Mouse (Mus musculus) urinary bladder, postnatal 10 days (tissue): Measurements from ENCODE around the gene Srd5a1.
"Not testable (repeated sequence)": the region's sequence is repeated elsewhere in the genome, so short reads cannot be mapped to it uniquely, and the experiment has no call there.

Experiments used
- DNase-seq: peaks from one replicate; pipeline ENCODE4 v3.0.0; 2022; ENCODE audit warnings: low spot score

Gene Srd5a1

GRCm38 (mm10) chr13:69623843-69624242, 12.6 kb upstream of the Srd5a1 start:
- no peak for DNase-seq

- no peak for DNase-seq
Measured at GRCm38 (mm10) chr13:69616716-69617115, 5.5 kb upstream of the Srd5a1 start.

GRCm38 (mm10) chr13:69612175-69612544, 918 bp upstream of the Srd5a1 start:
- DNase-seq = no peak

- no peak for DNase-seq
Measured at GRCm38 (mm10) chr13:69610751-69611397, 368 bp downstream of the Srd5a1 start.

GRCm38 (mm10) chr13:69608734-69609133, 2.5 kb downstream of the Srd5a1 start:
- DNase-seq = no peak

- no peak for DNase-seq
Measured at GRCm38 (mm10) chr13:69604670-69605069, 6.6 kb downstream of the Srd5a1 start.

- no peak for DNase-seq
Measured at GRCm38 (mm10) chr13:69601321-69601720, 9.9 kb downstream of the Srd5a1 start.

- DNase-seq = not testable (repeated sequence)
Measured at GRCm38 (mm10) chr13:69600863-69601262, 10.4 kb downstream of the Srd5a1 start.

GRCm38 (mm10) chr13:69598867-69599266, 12.4 kb downstream of the Srd5a1 start:
- DNase-seq = no peak

GRCm38 (mm10) chr13:69596515-69596914, 14.7 kb downstream of the Srd5a1 start:
- no peak for DNase-seq

- DNase-seq = no peak
Measured at GRCm38 (mm10) chr13:69595911-69596310, 15.3 kb downstream of the Srd5a1 start.

- DNase-seq = no peak
Measured at GRCm38 (mm10) chr13:69594577-69595256, 16.5 kb downstream of the Srd5a1 start.

- no peak for DNase-seq
Measured at GRCm38 (mm10) chr13:69593453-69593852, 17.8 kb downstream of the Srd5a1 start.

GRCm38 (mm10) chr13:69592226-69592625, 19.0 kb downstream of the Srd5a1 start:
- DNase-seq = no peak

GRCm38 (mm10) chr13:69591338-69591737, 19.9 kb downstream of the Srd5a1 start:
- no peak for DNase-seq

GRCm38 (mm10) chr13:69588263-69588662, 23.0 kb downstream of the Srd5a1 start:
- DNase-seq = no peak

GRCm38 (mm10) chr13:69587849-69588248, 23.4 kb downstream of the Srd5a1 start:
- DNase-seq = no peak

- DNase-seq = no peak
Measured at GRCm38 (mm10) chr13:69586337-69586736, 24.9 kb downstream of the Srd5a1 start.

GRCm38 (mm10) chr13:69585828-69586227, 25.4 kb downstream of the Srd5a1 start:
- no peak for DNase-seq

- no peak for DNase-seq
Measured at GRCm38 (mm10) chr13:69583591-69583990, 27.7 kb downstream of the Srd5a1 start.

- DNase-seq = no peak
Measured at GRCm38 (mm10) chr13:69582411-69582810, 28.8 kb downstream of the Srd5a1 start.

GRCm38 (mm10) chr13:69577181-69577834, 33.9 kb downstream of the Srd5a1 start:
- DNase-seq = no peak

GRCm38 (mm10) chr13:69576676-69577075, 34.6 kb downstream of the Srd5a1 start:
- DNase-seq = no peak
